Mouse (Mus musculus) myocyte (in vitro differentiated cells): ENCODE results near the gene Fam166a. TPM values are rescaled to one million over a fixed set of nuclear protein-coding genes. Genes with fewer than 3 reads are reported as not detected.
A peak's percentile ranks its signal among the peaks of the same experiment; 100 is the strongest.

ENCODE experiments used
- H3K27me3 ChIP-seq: one replicate; pipeline ENCODE4 v1.6.1; 2011; ENCODE audit not compliant: control insufficient read depth, insufficient read depth, insufficient read length
- H3K36me3 ChIP-seq: one replicate; pipeline ENCODE4 v1.6.1; 2011; ENCODE audit not compliant: control insufficient read depth, insufficient read depth
- H3K4me2 ChIP-seq: one replicate; pipeline ENCODE4 v1.6.1; 2011; ENCODE audit warnings: low read depth, control low read depth
- H3K4me3 ChIP-seq: one replicate; pipeline ENCODE4 v1.5.1; 2011; ENCODE audit warnings: mild to moderate bottlenecking, control low read depth, moderate library complexity
- H3K79me2 ChIP-seq: one replicate; pipeline ENCODE4 v1.6.1; 2011; ENCODE audit not compliant: control insufficient read depth, insufficient read depth
- H3ac ChIP-seq: one replicate; pipeline ENCODE4 v1.6.1; 2011; ENCODE audit not compliant: control insufficient read depth, insufficient read length
- CEBPB ChIP-seq: IDR thresholded peaks from 2 replicates; pipeline ENCODE4 v1.6.1; 2011; ENCODE audit warnings: mild to moderate bottlenecking, moderate library complexity; ENCODE audit not compliant: poor library complexity, insufficient read depth, severe bottlenecking
- E2F4 ChIP-seq: IDR thresholded peaks from one replicate; pipeline ENCODE4 v1.6.1; 2011; ENCODE audit warnings: mild to moderate bottlenecking, control low read depth, moderate library complexity; ENCODE audit not compliant: insufficient read depth
- MAX ChIP-seq: IDR thresholded peaks from one replicate; pipeline ENCODE4 v1.6.1; 2011; ENCODE audit warnings: low read depth, mild to moderate bottlenecking, control low read depth
- MYOD1 ChIP-seq, 3 experiments: IDR thresholded peaks; one replicate each; pipeline ENCODE4 v1.6.1; 2011; ENCODE audit warnings: control low read depth in 2 of 3, low read depth in 2 of 3, mild to moderate bottlenecking in 2 of 3, moderate library complexity in 1 of 3; ENCODE audit not compliant: insufficient read length in 2 of 3, control insufficient read depth in 1 of 3
- MYOG ChIP-seq, 3 experiments: IDR thresholded peaks; one replicate each; pipeline ENCODE4 v1.6.1; 2011; ENCODE audit warnings: control low read depth in 2 of 3, low read depth in 2 of 3, mild to moderate bottlenecking in 2 of 3; ENCODE audit not compliant: insufficient read length in 2 of 3, control insufficient read depth in 1 of 3, insufficient read depth in 1 of 3
- POLR2A ChIP-seq: IDR thresholded peaks from one replicate; pipeline ENCODE4 v1.6.1; 2011; ENCODE audit warnings: low read depth, mild to moderate bottlenecking, control low read depth, moderate library complexity; ENCODE audit not compliant: insufficient read length
- POLR2AphosphoS2 ChIP-seq: IDR thresholded peaks from one replicate; pipeline ENCODE4 v1.6.1; 2011; ENCODE audit warnings: low read depth, control low read depth; ENCODE audit not compliant: insufficient read length
- REST ChIP-seq: IDR thresholded peaks from one replicate; pipeline ENCODE4 v1.6.1; 2011; ENCODE audit warnings: mild to moderate bottlenecking, control low read depth, moderate library complexity; ENCODE audit not compliant: insufficient read depth, insufficient read length
- SRF ChIP-seq: IDR thresholded peaks from one replicate; pipeline ENCODE4 v1.6.1; 2011; ENCODE audit warnings: low read depth; ENCODE audit not compliant: control insufficient read depth, insufficient read length
- TCF12 ChIP-seq: IDR thresholded peaks from one replicate; pipeline ENCODE4 v1.6.1; 2011; ENCODE audit warnings: mild to moderate bottlenecking, control low read depth; ENCODE audit not compliant: poor library complexity, insufficient read depth, severe bottlenecking
- TCF3 ChIP-seq: IDR thresholded peaks from one replicate; pipeline ENCODE4 v1.6.1; 2011; ENCODE audit warnings: low read depth, control low read depth; ENCODE audit not compliant: insufficient read length
- USF1 ChIP-seq: IDR thresholded peaks from one replicate; pipeline ENCODE4 v1.6.1; 2011; ENCODE audit warnings: low read depth, mild to moderate bottlenecking, control low read depth, moderate library complexity
- polyA plus RNA-seq: library from polyadenylated mRNA; unstranded; fragments of >200 nt; fragmentation: generic; extraction: Trizol; gene quantifications from one replicate; pipeline ENCODE4 v1.2.1, GENCODE M21; 2012; ENCODE audit warnings: missing spikeins

The Fam166a gene
- polyA plus RNA-seq, 1 experiment: 0.48 TPM

DNA sequence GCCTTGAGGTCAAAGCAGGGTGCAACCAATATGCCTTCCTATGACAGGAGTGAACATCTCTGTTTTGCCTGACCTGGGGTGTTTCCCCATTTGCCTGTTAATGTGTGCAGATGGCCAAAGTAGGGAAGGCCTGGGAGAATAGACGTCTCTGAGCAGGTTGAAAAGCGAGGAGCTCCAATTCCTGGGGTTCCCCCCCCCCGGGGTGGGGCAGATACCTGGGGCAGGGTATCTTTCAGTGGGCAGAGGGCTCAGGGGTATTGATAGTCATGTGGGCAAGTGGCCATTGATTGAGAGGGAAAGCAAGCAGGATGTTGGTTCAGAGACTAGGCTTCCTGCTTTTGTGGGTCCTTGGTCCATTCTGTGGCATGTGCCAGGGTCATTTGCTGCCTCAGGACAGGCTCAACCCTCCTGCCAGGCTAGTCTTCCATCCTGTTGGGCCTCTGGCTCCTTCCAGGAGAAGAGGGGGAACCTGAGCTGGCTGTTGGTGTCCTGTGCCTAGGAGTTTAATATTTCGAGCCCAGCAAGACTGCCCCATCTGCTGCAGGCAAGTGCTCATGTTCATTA, 49.3 kb downstream of the Fam166a start:
- no peak for TF ChIP-seq TCF12
- no peak for TF ChIP-seq MYOG (IDR thresholded peaks at IDR 0.05; ENCODE audit: control insufficient read depth in 1 of 3, insufficient read depth in 1 of 3, insufficient read length in 2 of 3, low read depth in 2 of 3)
- TF ChIP-seq MYOD1 (IDR thresholded peaks at IDR 0.05; ENCODE audit: control insufficient read depth in 1 of 3, insufficient read length in 2 of 3, low read depth in 2 of 3): no peak
- no peak for TF ChIP-seq SRF
- TF ChIP-seq TCF3: no peak
- TF ChIP-seq MAX: no peak
- no peak for TF ChIP-seq POLR2A
- no peak for TF ChIP-seq CEBPB
- TF ChIP-seq POLR2AphosphoS2: no peak
- no peak for TF ChIP-seq E2F4
- no peak for TF ChIP-seq REST
- TF ChIP-seq USF1: no peak
- Histone ChIP-seq H3ac (no peak overlapping the region), H3K27me3 (no peaks in the 10 kb centered on the region), H3K4me3 (no peak overlapping the region), H3K4me2 (peak overlapping the region; percentile 5), H3K79me2 (peaks cover 23% of the 10 kb centered on the region), H3K36me3 (no peaks in the 10 kb centered on the region)

Other genes with a start within 250 kb of the Fam166a start
- 79.7 TPM for gene Mrpl41, start 243.6 kb upstream of the Fam166a start, polyA plus RNA-seq
- 8.8 TPM for gene Pnpla7, start 242.7 kb upstream of the Fam166a start, polyA plus RNA-seq
- gene Nsmf, start 164.4 kb upstream of the Fam166a start, polyA plus RNA-seq: 33.7 TPM
- not detected for gene Entpd8, start 138.4 kb upstream of the Fam166a start, polyA plus RNA-seq
- not detected for gene Noxa1, start 123.6 kb upstream of the Fam166a start, polyA plus RNA-seq
- gene Nrarp, start 38.0 kb upstream of the Fam166a start, polyA plus RNA-seq: 1.3 TPM
- 9.2 TPM for gene Tor4a, start 21.9 kb upstream of the Fam166a start, polyA plus RNA-seq
- gene Nelfb, start 7.3 kb upstream of the Fam166a start, polyA plus RNA-seq: 55.8 TPM
- gene Stpg3, start 4.1 kb upstream of the Fam166a start, polyA plus RNA-seq: not detected
- 359 TPM for gene Tubb4b, start 6.0 kb downstream of the Fam166a start, polyA plus RNA-seq
- gene Slc34a3, start 15.6 kb downstream of the Fam166a start, polyA plus RNA-seq: not detected
- not detected for gene Rnf224, start 18.0 kb downstream of the Fam166a start, polyA plus RNA-seq
- gene Rnf208, start 23.5 kb downstream of the Fam166a start, polyA plus RNA-seq: 0.59 TPM
- gene Cysrt1, start 23.7 kb downstream of the Fam166a start, polyA plus RNA-seq: not detected
- gene AL732309.1, start 28.1 kb downstream of the Fam166a start, polyA plus RNA-seq: 4.5 TPM
- 47.2 TPM for gene Tmem203, start 36.7 kb downstream of the Fam166a start, polyA plus RNA-seq
- gene Tprn, start 43.9 kb downstream of the Fam166a start, polyA plus RNA-seq: 5.5 TPM
- 106 TPM for gene Ssna1, start 53.7 kb downstream of the Fam166a start, polyA plus RNA-seq
- gene Anapc2, start 53.7 kb downstream of the Fam166a start, polyA plus RNA-seq: 97.9 TPM
- gene Tmem210, start 69.4 kb downstream of the Fam166a start, polyA plus RNA-seq: 0.40 TPM
- 1.6 TPM for gene Lrrc26, start 71.2 kb downstream of the Fam166a start, polyA plus RNA-seq
- 0.12 TPM for gene Grin1, start 100.4 kb downstream of the Fam166a start, polyA plus RNA-seq
- gene Man1b1, start 113.6 kb downstream of the Fam166a start, polyA plus RNA-seq: 46.3 TPM
- 43.0 TPM for gene Dpp7, start 137.6 kb downstream of the Fam166a start, polyA plus RNA-seq
- gene Uap1l1, start 146.9 kb downstream of the Fam166a start, polyA plus RNA-seq: 68.3 TPM
- 10.4 TPM for gene Sapcd2, start 153.6 kb downstream of the Fam166a start, polyA plus RNA-seq
- gene Entpd2, start 177.1 kb downstream of the Fam166a start, polyA plus RNA-seq: 0.89 TPM
- gene Npdc1, start 180.6 kb downstream of the Fam166a start, polyA plus RNA-seq: 114 TPM
- 0.08 TPM for gene Fut7, start 204.5 kb downstream of the Fam166a start, polyA plus RNA-seq
- 9.8 TPM for gene Abca2, start 210.0 kb downstream of the Fam166a start, polyA plus RNA-seq
- 13.5 TPM for gene Clic3, start 238.1 kb downstream of the Fam166a start, polyA plus RNA-seq
- gene Paxx, start 242.3 kb downstream of the Fam166a start, polyA plus RNA-seq: 64.3 TPM